Mouse (Mus musculus) granulocyte monocyte progenitor cell, adult 5-6 weeks (primary cell): Measurements from ENCODE around the gene Eif4b. TPM values are rescaled to one million over a fixed set of nuclear protein-coding genes. Genes with fewer than 3 reads are reported as not detected.

Experiments used
- ATAC-seq: replicated peaks from 2 replicates; pipeline ENCODE4 v1.8.0; 2016; ENCODE audit warnings: mild to moderate bottlenecking, moderate TSS enrichment, inconsistent platforms; ENCODE audit not compliant: poor library complexity, severe bottlenecking
- total RNA-seq, 2 experiments: library from RNA; stranded (forward) in 1 of 2; stranded (reverse) in 1 of 2; fragments of 200-712, 200-1000 nt in 1 of 2; fragments of >200 nt in 1 of 2; fragmentation: Nextera tagmentation in 1 of 2; gene quantifications; 2 replicates each; pipeline ENCODE4 v1.2.3; 2014 to 2017

Gene Eif4b
- total RNA-seq, 2 experiments from 2014 or later, result 244 to 450 TPM

DNA sequence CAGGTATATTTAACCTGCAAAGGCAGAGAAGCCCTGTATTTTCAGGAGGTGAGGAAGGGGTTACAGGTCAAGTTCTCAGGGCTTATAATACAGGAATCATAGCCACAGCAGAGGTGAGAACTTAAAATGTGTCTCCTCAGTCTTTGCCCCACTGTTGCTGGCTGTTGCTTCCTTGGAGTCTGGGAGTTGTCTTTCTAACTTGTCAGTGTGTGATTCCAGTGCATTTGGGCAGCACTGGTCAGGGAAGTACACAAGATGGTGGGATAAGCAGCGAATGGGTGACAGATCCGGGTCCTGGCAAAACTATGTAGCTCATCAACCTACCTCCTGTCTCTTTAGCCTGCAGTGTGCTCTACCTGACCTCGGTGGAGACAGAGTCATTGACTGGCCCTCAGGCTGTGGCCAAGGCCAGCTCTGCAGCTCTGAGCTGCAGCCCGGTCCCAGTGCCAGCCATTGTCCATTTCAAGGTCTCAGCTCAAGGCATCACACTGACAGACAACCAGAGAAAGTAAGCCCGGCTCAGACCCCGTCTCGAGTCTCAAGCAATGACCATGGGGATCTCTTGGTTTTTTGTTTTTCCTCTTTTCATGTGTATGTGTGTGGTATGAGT is 41.2 kb downstream of the Eif4b start:
- no peak for ATAC-seq

DNA sequence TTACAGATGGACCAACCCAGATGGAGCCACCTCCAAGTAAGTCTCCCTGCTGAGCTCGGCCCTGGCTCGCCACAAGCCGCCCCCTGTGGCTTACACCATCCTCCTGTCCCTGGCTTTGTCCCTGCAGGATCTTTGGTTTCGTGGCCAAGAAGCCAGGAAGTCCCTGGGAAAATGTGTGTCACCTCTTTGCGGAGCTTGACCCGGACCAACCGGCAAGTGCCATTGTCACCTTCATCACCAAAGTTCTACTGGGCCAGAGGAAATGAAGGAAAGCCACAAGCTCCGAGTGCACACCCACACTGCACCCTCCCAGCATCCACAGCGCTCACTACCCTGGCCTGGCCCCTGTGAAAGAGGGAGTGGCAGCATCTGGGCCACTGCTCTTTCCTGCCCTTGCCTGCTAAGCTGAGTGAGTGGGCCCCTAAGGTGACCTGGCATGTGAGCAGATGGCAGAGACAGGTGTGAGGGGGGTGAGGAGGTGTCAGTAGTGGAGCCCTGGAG is 42.2 kb downstream of the Eif4b start:
- ATAC-seq, result no peak

- ATAC-seq, result no peak
Observed at GRCm38 (mm10) chr15:102116753-102117415, 43.3 kb downstream of the Eif4b start.

DNA sequence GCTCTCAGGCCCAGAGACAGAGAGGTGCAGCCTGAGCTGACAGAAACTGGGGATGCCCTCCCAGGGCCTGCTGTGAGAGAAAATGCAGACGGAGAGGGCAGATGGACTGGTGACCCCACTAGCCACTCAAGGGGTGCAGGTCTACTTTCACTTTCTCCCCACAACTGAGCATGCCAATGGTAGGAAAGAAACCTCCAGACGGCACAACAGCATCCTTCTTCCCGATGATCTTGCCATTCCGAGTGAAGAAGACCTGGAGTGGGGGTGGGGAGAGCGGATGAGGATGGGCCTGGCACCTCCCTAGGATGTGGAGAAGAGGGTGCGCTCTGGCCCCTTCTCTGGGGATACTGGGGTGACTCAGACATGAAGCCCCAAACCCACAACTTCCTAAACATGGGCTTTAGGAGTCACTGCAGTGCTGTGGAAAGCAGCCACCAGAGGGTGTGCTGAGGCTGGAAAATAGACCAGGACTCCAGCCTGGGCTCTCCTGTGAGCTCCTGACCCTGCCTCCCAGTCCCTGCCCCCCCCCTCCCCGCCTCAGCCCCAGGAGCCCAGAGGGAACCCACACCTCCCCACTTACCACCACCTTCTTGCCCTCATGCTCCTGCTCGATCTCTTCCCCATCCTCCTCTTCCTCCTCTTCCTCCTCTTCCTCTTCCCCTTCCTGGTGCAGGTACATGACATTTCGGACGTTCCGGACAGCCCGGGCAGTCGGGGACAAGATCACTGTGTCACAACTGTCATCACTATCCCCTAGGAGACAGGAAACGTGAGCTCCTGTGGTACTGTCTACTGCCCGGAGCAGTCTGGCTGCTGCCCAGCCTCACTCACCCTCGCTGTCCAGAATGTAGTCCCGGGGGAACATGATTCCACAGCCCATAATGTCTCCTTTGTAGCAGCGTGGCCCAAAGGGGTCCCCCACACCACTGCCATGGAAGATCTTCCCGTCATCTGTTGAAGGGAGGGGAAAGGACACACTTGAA is 44.2 kb downstream of the Eif4b start:
- ATAC-seq, result no peak

DNA sequence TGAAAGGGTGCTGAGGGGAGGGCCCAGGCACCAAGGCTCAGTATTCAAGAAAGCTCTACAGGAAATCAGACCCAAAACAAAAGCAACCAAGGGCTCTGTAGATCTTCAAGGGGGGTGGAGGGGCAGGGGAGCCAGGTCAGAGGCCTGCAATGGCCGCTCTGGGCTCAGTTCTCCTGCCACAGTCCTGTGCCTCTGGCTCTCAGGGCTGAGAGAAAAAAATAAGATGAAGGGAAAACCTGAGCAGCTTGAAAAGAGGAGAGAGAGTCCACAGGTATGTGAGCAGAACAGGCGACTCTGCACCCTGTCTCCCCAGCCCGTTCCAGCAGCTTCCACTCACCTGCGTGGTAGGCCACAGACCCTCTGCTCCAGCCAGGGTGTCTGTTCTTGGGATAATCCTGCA is 45.0 kb downstream of the Eif4b start:
- no peak for ATAC-seq

DNA sequence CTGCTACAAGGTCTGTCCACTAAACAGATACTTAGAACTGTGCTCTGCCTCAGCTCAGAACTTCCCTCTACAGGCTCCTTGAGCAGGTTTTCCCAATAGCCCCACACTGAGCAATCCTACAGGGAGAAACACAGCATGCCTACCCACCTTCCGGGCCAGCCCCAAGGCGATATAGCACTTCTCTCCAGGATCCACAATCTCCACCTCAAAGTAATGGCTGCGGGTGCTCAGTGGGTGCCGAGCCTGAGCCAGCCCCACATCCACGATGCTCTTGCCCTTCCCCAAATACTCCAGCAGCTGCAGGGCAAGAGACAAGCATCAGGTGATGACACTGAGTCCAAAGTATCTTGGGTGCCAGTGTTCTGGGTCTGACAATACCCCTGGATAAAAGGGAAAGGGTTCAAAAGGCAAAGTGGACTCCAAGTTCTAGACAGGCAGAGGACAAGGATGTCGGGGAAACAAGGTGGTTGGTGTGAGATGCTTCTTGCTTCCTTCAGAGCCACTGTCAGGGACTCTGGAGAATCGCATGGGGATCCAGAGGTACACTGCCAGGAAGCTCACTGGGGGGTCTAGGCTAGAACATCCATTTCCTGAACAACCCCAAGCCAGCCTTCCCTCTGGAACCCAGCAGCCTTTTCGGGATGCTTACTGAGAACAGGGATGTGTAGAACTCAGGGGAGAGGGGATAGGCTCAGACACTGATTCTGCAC is 45.7 kb downstream of the Eif4b start:
- ATAC-seq, result no peak

GRCm38 (mm10) chr15:102119831-102120170 is 46.2 kb downstream of the Eif4b start:
- no peak for ATAC-seq

DNA sequence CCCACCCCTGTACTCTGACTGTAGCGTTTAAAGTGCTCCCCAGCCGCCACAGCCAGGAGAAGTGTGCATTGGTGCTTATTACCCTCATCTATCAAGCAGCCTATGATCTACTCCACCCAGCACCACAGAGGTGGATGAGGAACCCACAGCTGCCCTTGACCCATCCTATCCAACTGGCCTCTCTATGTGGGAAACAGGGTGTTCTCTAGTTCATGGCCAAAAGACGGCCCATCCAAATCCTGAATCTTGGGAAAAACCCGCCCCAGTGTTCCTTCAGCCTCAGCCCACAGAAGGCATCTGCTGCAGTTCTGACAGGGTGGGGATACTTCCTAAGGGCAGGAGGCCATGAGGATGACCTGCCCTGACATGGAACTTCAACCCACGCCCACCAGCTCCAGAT is 47.0 kb downstream of the Eif4b start:
- ATAC-seq, result no peak

DNA sequence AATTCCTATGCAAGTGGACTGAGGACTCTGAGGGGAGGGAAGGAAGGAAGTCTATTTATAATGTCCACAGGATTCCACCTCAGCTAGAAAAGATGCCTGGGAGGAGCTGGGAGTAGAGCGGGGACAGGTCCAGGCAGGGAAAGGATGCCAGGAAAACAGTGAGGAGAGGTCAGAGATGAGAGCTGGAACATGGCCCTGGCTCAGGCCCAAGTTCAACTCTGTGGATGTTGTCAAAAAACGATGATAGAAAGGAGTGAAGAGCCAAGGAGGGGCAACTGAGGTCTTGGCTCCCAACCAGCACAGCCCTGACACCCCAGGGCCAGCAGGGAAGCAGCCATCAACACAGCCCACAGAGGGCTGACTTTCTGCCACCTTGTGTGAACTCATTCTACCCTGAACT is 52.7 kb downstream of the Eif4b start:
- no peak for ATAC-seq

GRCm38 (mm10) chr15:102133314-102133713 is 59.7 kb downstream of the Eif4b start:
- ATAC-seq, result no peak

DNA sequence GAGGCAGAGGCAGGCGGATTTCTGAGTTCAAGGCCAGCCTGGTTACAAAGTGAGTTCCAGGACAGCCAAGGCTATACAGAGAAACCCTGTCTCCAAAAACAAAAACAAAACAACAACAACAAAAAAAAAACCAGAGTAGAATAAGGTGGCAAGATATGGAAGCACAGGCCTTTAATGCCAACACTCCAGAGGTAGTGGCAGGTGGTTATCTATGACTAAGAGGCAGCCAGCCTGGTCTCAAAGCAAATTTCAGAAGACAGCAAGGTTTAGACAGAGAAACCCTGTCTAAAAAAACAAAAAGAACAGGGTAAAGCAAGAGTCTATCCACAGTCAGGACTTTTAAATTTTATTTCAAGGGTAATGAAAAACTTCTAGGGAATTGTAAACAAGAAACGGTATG is 61.1 kb downstream of the Eif4b start:
- ATAC-seq, result no peak

- ATAC-seq, result no peak
Observed at GRCm38 (mm10) chr15:102135522-102136128, 62.1 kb downstream of the Eif4b start.

DNA sequence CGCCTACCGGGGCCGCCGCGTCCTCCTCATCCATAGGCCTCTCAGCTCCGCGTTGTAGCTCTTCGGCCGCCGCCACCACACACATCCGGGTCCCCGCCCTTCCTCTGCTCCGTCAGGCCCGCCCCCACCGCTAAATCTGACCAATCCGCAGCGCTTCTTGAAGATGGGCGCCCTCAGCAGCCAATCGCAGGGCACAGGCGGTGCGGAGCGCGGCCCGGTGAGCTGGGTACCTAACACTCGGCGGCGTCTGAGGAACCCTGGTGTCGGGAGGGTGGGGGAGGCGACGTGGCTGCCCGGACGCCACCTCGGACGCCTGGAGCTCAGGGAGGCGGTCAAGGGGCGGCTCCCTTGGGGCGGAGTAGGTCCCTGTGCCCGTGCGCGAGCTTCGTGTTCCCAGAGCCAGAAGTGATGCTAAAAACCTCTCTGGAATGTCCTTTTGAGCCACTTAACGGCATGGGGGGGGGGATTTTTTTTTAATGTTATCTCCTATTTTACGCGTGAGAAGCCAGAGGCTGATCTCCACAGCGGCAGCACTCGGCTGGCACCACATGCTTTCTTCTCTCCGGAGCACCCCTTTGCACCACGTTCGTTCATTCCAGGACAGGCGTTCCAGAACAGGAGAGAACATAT is 62.7 kb downstream of the Eif4b start, which contains the start of gene Spryd3:
Spryd3 (minus strand) TSS at position 106 of the 630 bp plus-strand sequence.
- ATAC-seq, result peak; percentile 99

DNA sequence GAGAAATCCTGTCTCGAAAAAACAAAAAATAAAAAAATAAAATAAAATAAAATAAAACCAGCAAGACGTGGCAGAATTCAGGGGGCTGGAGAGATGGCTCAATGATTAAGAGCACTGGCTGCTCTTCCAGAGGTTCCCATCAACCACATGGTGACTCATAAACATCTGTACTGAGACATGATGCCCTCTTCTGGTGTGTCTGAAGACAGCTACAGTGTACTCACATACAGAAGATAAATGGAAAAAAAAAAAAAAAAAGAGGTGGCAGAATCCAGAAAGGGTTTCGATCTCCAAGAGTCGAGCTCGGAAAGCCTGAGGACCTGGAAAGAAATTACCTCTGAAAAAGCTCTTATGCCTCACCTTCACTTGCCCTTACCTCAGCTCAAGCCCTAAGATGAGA is 67.5 kb downstream of the Eif4b start:
- ATAC-seq, result no peak

DNA sequence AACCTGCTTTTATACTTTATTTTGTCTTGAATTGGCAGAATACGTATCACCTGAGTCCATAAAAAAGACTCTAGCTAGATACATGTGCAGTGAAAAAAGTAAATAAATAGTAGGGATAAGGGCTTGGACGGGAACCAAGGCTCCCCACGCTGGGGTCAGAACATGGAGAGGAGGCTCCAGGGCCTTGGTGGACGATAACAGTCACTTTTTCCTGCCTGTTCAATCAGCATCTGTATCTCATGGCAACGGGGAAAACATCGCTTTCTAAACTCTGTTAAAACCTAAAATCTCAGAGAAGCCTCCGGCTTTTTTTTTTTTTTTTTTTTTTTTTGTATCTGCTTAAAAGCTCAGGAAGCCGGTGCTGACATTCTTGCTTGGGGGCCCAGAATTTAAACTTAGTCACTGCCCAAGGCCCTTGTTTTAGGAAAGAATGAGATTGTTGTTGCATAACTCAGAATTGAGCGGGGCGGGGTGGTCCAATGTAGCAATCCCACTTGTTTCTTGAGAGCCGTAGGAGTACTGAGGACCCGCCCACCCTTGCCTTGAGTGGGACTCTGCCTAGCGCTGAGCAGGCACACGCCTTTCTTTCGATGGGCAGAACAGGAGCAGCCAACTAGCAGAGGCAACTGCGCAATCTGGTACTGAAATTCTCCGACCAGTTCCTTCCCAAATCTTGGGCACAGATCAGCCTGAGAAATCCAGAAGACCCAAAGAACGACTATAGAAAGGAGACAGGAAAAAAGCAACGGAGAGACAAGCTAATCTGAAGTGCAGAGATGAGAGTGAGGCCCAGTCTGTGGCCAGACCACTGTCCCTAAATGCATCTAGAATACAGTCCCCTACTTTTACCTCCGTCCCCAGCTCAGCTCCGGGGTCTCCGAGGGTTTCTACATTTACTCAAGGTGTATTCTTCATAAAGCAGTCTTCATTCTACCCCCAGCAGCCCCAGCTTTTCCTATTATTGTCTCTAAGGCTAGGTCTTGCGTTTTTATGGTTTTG is 69.6 kb downstream of the Eif4b start:
- ATAC-seq, result peak; percentile 86

GRCm38 (mm10) chr15:102144274-102144711 is 70.7 kb downstream of the Eif4b start, which contains the start of gene Igfbp6:
TSS of gene Igfbp6 (plus strand) at chr15:102144362.
- no peak for ATAC-seq

GRCm38 (mm10) chr15:102144726-102145125 is 71.2 kb downstream of the Eif4b start:
- ATAC-seq, result no peak

- ATAC-seq, result no peak
Observed at GRCm38 (mm10) chr15:102145330-102145729, 71.8 kb downstream of the Eif4b start.
